Mouse (Mus musculus) hindbrain, embryonic 16.5 days (tissue): ENCODE results near the gene Palm2. TPM values are rescaled to one million over a fixed set of nuclear protein-coding genes. Genes with fewer than 3 reads are reported as not detected.
A peak's percentile ranks its signal among the peaks of the same experiment; 100 is the strongest.

Experiments used
- ATAC-seq: fragments of 200-750 bp; cut with Nextera tagmentation; 2 replicates; pipeline ENCODE4 v1.8.0; 2017; ENCODE audit warnings: moderate TSS enrichment, moderate library complexity
- H3K27ac ChIP-seq: fragments of 300-500 bp; sonication (generic); 2 replicates; pipeline ENCODE4 v1.5.1; 2014; ENCODE audit warnings: low read depth, mild to moderate bottlenecking, control low read depth, low read length, moderate library complexity
- H3K27me3 ChIP-seq: fragments of 300-500 bp; sonication (generic); replicated peaks from 2 replicates; pipeline ENCODE4 v1.6.1; 2014; ENCODE audit warnings: low read length; ENCODE audit not compliant: control insufficient read depth, insufficient read depth
- H3K36me3 ChIP-seq: fragments of 300-500 bp; sonication (generic); 2 replicates; pipeline ENCODE4 v1.6.1; 2014; ENCODE audit warnings: mild to moderate bottlenecking, low read length, moderate library complexity, mixed read lengths; ENCODE audit not compliant: control insufficient read depth, insufficient read depth
- H3K4me1 ChIP-seq: fragments of 300-500 bp; sonication (generic); 2 replicates; pipeline ENCODE4 v1.6.1; 2014; ENCODE audit warnings: low read depth, low read length; ENCODE audit not compliant: control insufficient read depth, insufficient read depth
- H3K4me2 ChIP-seq: fragments of 300-500 bp; sonication (generic); 2 replicates; pipeline ENCODE4 v1.6.1; 2014; ENCODE audit warnings: mild to moderate bottlenecking, low read length, control low read depth, moderate library complexity
- H3K4me3 ChIP-seq: fragments of 300-500 bp; sonication (generic); 2 replicates; pipeline ENCODE4 v1.5.1; 2014; ENCODE audit warnings: mild to moderate bottlenecking, low read length, control low read depth, moderate library complexity
- H3K9ac ChIP-seq: fragments of 300-500 bp; sonication (generic); 2 replicates; pipeline ENCODE4 v1.6.1; 2014; ENCODE audit warnings: low read depth, mild to moderate bottlenecking, control low read depth, low read length, moderate library complexity
- H3K9me3 ChIP-seq: fragments of 300-500 bp; sonication (generic); 2 replicates; pipeline ENCODE4 v1.6.1; 2014; ENCODE audit warnings: mild to moderate bottlenecking, low read length, moderate library complexity; ENCODE audit not compliant: control insufficient read depth
- WGBS: fragments of 180-500 bp; shearing (Covaris S2); extraction: QIAGEN DNeasy Blood & Tissue Kit; methylation state at CpG from one replicate; pipeline ENCODE4 v1.1.7; 2014; 5-methylcytosine and 5-hydroxymethylcytosine counted together
- polyA plus RNA-seq: library from polyadenylated mRNA; unstranded; fragments of >200 nt; fragmentation: Nextera tagmentation; extraction: Ambion mirVana; gene quantifications from 2 replicates; pipeline ENCODE4 v1.2.1, GENCODE M21; 2015

Gene Palm2
- polyA plus RNA-seq, 1 experiment from 2014 or later, result 20.3 TPM

DNA sequence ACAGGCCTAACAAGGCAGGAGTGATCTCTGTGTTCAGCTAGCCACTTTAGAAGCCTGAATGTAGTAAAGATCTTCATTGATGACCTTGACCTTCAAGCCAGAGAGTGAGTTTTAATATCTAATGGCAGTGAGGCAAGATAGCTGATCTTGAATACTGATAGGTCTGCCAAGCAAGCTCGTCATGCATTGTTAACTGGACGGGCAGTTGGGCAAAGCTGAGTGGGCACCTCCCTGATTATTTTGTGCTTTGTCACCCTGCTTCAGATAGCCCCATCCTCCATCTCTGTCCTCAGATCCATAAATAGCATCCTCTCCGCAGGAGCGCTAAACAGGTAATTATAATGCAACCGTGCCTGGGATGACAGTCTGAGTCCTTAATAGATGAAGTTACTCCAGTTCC is 198.3 kb downstream of the Palm2 start:
- Histone ChIP-seq H3K36me3 (no peaks in the 10 kb centered on the region), H3K4me1 (peaks cover 10% of the 10 kb centered on the region), H3K9me3 (no peaks in the 10 kb centered on the region), H3K9ac (no peak overlapping the region), H3K27me3 (no peaks in the 10 kb centered on the region), H3K4me2 (no peak overlapping the region), H3K27ac (no peak overlapping the region), H3K4me3 (no peak overlapping the region)
- no peak for ATAC-seq
- WGBS, result 74% methylated on average over 5 of the region's 5 CpGs

- no peak for ATAC-seq
- Histone ChIP-seq H3K36me3 (no peaks in the 10 kb centered on the region), H3K4me2 (no peak overlapping the region), H3K27ac (no peak overlapping the region), H3K27me3 (no peaks in the 10 kb centered on the region), H3K4me1 (peaks cover 10% of the 10 kb centered on the region), H3K9me3 (no peaks in the 10 kb centered on the region), H3K4me3 (no peak overlapping the region), H3K9ac (no peak overlapping the region)
- 92% methylated on average over 7 of the region's 7 CpGs for WGBS
Observed at GRCm38 (mm10) chr4:57633052-57633451, 199.0 kb downstream of the Palm2 start.

DNA sequence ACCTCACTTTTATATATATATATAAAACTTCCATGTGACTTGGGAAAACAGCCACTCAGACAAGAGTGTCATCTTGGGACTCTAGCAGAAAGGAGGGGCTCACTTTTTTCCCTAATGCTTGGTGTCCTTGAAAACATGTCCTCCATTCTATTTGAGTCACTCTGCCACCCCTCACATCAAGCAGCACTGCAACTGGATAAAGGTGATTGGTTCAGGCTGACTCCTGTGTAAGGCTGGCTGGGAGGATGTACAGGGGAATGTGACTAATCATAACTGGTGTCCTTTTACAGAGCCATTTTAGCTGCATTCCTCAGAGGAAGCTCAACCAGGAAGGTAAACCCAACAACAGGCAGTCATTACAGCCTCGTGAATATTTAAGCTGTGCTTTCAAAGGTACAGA is 200.9 kb downstream of the Palm2 start:
- H3K4me1 ChIP-seq, result peaks cover 16% of the 10 kb centered on the region
- no peak overlapping the region for H3K4me2 ChIP-seq
- no peaks in the 10 kb centered on the region for H3K9me3 ChIP-seq
- WGBS, result 56% methylated on average over 1 of the region's 1 CpGs
- H3K36me3 ChIP-seq, result no peaks in the 10 kb centered on the region
- ATAC-seq, result no peak
- H3K4me3 ChIP-seq, result no peak overlapping the region
- no peak overlapping the region for H3K27ac ChIP-seq
- H3K9ac ChIP-seq, result no peak overlapping the region
- H3K27me3 ChIP-seq, result no peaks in the 10 kb centered on the region

GRCm38 (mm10) chr4:57636782-57637482 is 202.9 kb downstream of the Palm2 start:
- H3K27ac ChIP-seq, result peak overlapping the region; percentile 83
- no peaks in the 10 kb centered on the region for H3K27me3 ChIP-seq
- H3K4me1 ChIP-seq, result peaks cover 18% of the 10 kb centered on the region
- H3K36me3 ChIP-seq, result no peaks in the 10 kb centered on the region
- peak overlapping the region; percentile 70 for H3K4me2 ChIP-seq
- no peaks in the 10 kb centered on the region for H3K9me3 ChIP-seq
- peak; percentile 22; the same call in 1 of the 2 replicates for ATAC-seq
- peak overlapping the region; percentile 69 for H3K9ac ChIP-seq
- WGBS, result 67% methylated on average over 9 of the region's 9 CpGs
- H3K4me3 ChIP-seq, result no peak overlapping the region; the same call in 1 of the 2 replicates

DNA sequence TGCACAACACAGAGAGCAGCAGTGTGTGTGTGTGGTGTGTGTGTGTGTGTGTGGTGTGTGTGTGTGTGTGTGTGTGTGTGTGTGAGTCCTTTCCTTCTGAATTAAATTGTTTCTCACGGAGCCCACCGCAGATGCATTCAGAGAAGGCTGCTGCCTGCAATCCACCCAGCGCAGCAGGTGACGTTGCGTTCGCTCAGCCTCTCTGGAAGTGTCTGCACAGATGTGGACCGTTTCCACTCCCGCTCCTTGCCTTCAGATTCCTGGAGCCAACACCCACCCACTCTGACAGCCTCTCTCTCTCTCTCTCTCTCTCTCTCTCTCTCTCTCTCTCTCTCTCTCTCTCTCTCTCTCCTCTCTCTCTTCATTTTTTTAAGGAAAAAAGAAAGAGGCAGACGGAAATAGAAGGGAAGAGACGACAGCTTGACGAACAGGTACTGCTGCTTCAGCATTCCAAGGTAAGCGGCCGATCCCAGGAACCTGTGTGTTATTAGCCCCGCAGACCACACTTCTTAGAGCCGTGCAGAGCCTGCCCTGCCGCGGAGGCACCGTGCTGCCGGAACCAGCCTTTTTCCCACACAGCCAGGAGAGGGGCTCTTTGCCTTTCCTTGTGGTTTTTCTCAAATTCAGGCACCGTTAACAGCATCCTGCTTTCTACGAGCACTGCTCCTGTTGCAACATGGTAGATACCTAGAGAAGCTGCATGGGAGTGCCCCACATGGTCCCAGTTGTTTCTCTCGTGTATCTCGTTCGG is 203.8 kb downstream of the Palm2 start:
- no peaks in the 10 kb centered on the region for H3K9me3 ChIP-seq
- peak overlapping the region; percentile 70 for H3K4me2 ChIP-seq
- peak overlapping the region; percentile 83 for H3K27ac ChIP-seq
- ATAC-seq, result peak; percentile 89
- peaks cover 18% of the 10 kb centered on the region for H3K4me1 ChIP-seq
- WGBS, result 16% methylated on average over 24 of the region's 24 CpGs
- no peaks in the 10 kb centered on the region for H3K27me3 ChIP-seq
- H3K4me3 ChIP-seq, result peak overlapping the region; percentile 51
- H3K9ac ChIP-seq, result peak overlapping the region; percentile 69
- no peaks in the 10 kb centered on the region for H3K36me3 ChIP-seq

DNA sequence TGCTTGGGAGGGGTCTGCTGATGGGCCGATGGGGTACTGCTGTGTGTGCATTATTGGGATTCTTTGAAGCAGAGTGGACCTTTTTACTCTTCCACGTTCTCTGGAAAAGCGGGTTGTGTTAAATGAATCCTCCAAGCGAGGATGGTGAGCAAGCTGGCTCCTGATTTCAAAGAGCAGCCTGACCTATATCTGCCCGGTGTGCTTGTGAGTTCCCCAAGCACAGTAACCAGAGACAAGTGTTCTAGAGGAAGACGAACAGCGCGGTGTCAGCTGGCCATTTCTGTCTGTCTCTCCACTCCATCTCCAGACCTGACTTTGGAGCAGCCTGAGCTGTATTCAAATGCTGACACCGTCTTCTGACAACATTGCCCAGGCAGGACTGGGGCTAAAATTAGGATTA is 204.9 kb downstream of the Palm2 start:
- H3K4me1 ChIP-seq, result peaks cover 18% of the 10 kb centered on the region
- H3K9ac ChIP-seq, result peak overlapping the region; percentile 52
- H3K27ac ChIP-seq, result peak overlapping the region; percentile 54; the same call in 1 of the 2 replicates
- peak overlapping the region; percentile 51 for H3K4me3 ChIP-seq
- ATAC-seq, result 0 out of 2 replicates have a peak, but pooled peaks have one; percentile 12
- no peaks in the 10 kb centered on the region for H3K9me3 ChIP-seq
- no peaks in the 10 kb centered on the region for H3K27me3 ChIP-seq
- H3K4me2 ChIP-seq, result peak overlapping the region; percentile 70
- H3K36me3 ChIP-seq, result no peaks in the 10 kb centered on the region
- WGBS, result 72% methylated on average over 9 of the region's 9 CpGs

DNA sequence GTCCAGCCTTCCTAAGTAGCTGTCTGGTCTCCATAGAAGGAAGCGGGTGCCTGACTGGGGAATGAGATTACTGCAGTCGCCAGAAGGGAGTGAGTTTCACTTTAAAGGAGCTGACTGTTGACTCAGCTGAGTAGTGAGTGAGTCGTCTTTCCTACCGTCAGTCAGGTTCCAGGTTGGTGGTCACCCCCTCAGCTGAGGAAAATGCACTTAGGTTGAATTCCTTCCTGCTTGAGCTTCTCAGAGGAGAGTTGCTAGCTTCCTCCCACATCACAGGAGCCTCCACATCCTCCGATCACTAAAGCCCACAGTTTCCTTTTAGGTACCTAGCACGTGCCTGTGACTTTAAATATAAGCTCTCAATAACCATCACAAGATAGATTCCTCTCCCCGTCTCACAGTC is 206.2 kb downstream of the Palm2 start:
- H3K27ac ChIP-seq, result no peak overlapping the region
- whole genome bisulfite sequencing, result 45% methylated on average over 7 of the region's 7 CpGs
- peaks cover 18% of the 10 kb centered on the region for H3K4me1 ChIP-seq
- H3K36me3 ChIP-seq, result no peaks in the 10 kb centered on the region
- H3K4me2 ChIP-seq, result peak overlapping the region; percentile 70
- ATAC-seq, result no peak
- H3K27me3 ChIP-seq, result no peaks in the 10 kb centered on the region
- no peaks in the 10 kb centered on the region for H3K9me3 ChIP-seq
- 0 out of 2 replicates have a peak overlapping the region, but pooled peaks have one; percentile 0 for H3K9ac ChIP-seq
- H3K4me3 ChIP-seq, result peak overlapping the region; percentile 19

DNA sequence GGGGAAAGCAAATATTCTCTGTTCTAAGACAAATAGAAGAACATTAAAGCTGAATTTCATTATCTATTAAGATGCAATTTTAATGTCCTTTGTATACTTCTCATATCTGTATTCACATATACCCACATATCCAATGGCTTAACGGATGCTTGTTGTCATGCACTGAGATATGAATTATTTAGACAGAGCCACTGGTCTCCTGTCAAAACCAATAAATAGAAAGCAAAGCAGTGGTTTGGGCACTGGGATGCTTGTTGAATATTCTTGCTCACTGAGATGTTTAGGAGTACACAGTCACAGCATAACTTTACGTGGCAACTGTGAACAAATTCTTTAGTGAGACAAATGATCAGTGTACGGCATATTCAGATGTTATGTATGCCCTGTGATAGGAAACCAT is 206.9 kb downstream of the Palm2 start:
- H3K4me1 ChIP-seq, result peaks cover 18% of the 10 kb centered on the region
- no peak overlapping the region for H3K9ac ChIP-seq
- no peaks in the 10 kb centered on the region for H3K36me3 ChIP-seq
- H3K4me2 ChIP-seq, result no peak overlapping the region
- no peak for ATAC-seq
- no peaks in the 10 kb centered on the region for H3K9me3 ChIP-seq
- H3K27me3 ChIP-seq, result no peaks in the 10 kb centered on the region
- no peak overlapping the region for H3K4me3 ChIP-seq
- 81% methylated on average over 3 of the region's 3 CpGs for WGBS
- H3K27ac ChIP-seq, result no peak overlapping the region

- WGBS, result 78% methylated on average over 1 of the region's 1 CpGs
- ATAC-seq, result no peak
Observed at GRCm38 (mm10) chr4:57650994-57651393, 216.9 kb downstream of the Palm2 start.

More at GRCm38 (mm10) chr4:57650994-57651393, 216.9 kb downstream of the Palm2 start:
- no peak overlapping the region for H3K9ac ChIP-seq
- no peaks in the 10 kb centered on the region for H3K9me3 ChIP-seq
- peaks cover 9% of the 10 kb centered on the region; the same call in 1 of the 2 replicates for H3K36me3 ChIP-seq
- H3K27me3 ChIP-seq, result no peaks in the 10 kb centered on the region
- no peak overlapping the region for H3K27ac ChIP-seq
- H3K4me1 ChIP-seq, result no peaks in the 10 kb centered on the region
- H3K4me3 ChIP-seq, result no peak overlapping the region
- H3K4me2 ChIP-seq, result no peak overlapping the region
